In the genomic region with DNA sequence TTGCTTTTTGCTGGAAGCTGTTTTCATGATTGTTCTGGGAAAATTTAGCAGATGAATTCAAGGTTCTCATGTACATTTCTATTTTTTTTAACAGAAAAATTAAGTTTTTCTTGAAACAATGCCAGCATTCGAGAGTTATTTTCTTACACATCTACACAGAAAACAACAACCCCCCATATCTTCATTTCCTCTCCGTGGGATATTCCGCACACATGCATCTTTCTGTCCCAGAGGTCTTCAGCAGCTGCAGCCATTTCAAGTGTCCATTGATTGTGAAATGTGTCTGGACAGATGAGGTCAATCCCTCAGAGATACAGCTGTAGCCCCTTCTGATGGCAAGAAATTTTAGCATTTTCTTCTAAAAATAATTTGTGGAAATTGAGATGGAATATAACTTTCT, we compare ENCODE assay signal across 22 mouse cellular contexts.
DNase-seq lines count a peak whose midpoint lies in the region; TF ChIP-seq lines count a peak whose summit lies in the region.
"Had no signal": no experiment of that assay in that cellular context is flagged by ENCODE, and none has a peak within 500 bp of the region (broad histone marks: within the 10 kb centered on the region; RNA-seq: fewer than 3 reads in every experiment).

No protein-coding gene starts in this region.

- H3K9ac ChIP-seq in heart, adult 2 months (ENCODE audit: low read depth, low read length), result no peak overlapping the region
- H3K9ac ChIP-seq: embryonic facial prominence, embryonic 13.5 days; forebrain, embryonic 13.5 days; heart, embryonic 12.5 days; heart, embryonic 15.5 days; hindbrain, embryonic 12.5 days; hindbrain, embryonic 15.5 days had no signal

- intact Hi-C loops in gastrocnemius, adult 2 months (cut with DNase I), result no loop called here
- intact Hi-C loops in heart, adult 2 months (cut with DNase I), result no loop called here
- intact Hi-C loops in heart, postnatal 25 days (cut with DNase I), result no loop called here
- intact Hi-C loops in heart, postnatal 10 days (cut with DNase I), result no loop called here
- intact Hi-C loops in heart, postnatal 36 days (cut with DNase I), result no loop called here

- H3K27ac ChIP-seq in gastrocnemius, adult 2 months, result peak overlapping the region; percentile 28; the same call in 1 of the 2 replicates
- peak overlapping the region; percentile 52 for H3K27ac ChIP-seq in heart, adult 2 months
- H3K27ac ChIP-seq: embryonic facial prominence, embryonic 13.5 days; forebrain, embryonic 10.5 days; forebrain, embryonic 13.5 days; hindbrain, embryonic 12.5 days; hindbrain, embryonic 15.5 days had no signal

- WGBS in heart, adult 2 months, result 53% methylated on average over 3 of the region's 3 CpGs

- DNase-seq in gastrocnemius, adult 2 months, result no peak
- no peak for DNase-seq in gastrocnemius, adult 8-10 months (ENCODE audit: low spot score in 2 of 2)
- no peak for DNase-seq in heart, adult 2 months
- no peak for DNase-seq in heart, postnatal 25 days (ENCODE audit: low spot score)
- DNase-seq in heart, postnatal 10 days, result peak; percentile 23 to 30
- DNase-seq in heart, postnatal 36 days, result no peak
- peak; percentile 61 for DNase-seq in skeletal muscle tissue, adult 2 months (ENCODE audit: low read depth, low spot score)
- no peak for DNase-seq in thymus, postnatal 14 days
- DNase-seq: adrenal gland, adult 2 months; adrenal gland, postnatal 14 days; cerebellum, adult 11 months; cerebellum, adult 2 months; cerebellum, adult 9-11 months; cerebellum, postnatal 25 days; gastrocnemius, postnatal 10 days had no signal

- no peak overlapping the region for H3K4me3 ChIP-seq in gastrocnemius, adult 2 months
- no peak overlapping the region for H3K4me3 ChIP-seq in heart, adult 2 months
- H3K4me3 ChIP-seq: embryonic facial prominence, embryonic 13.5 days; forebrain, embryonic 10.5 days; forebrain, embryonic 13.5 days; heart, embryonic 12.5 days; heart, embryonic 15.5 days; hindbrain, embryonic 12.5 days; hindbrain, embryonic 15.5 days had no signal

- TF ChIP-seq CTCF in gastrocnemius, adult 2 months (IDR thresholded peaks at IDR 0.05), result no peak
- TF ChIP-seq CTCF in heart, adult 2 months (IDR thresholded peaks at IDR 0.05), result no peak

- H3K4me1 ChIP-seq in heart, adult 2 months (ENCODE audit: control insufficient read depth, insufficient read depth, low read length), result peaks cover 5% of the 10 kb centered on the region
- H3K4me1 ChIP-seq: forebrain, embryonic 10.5 days; forebrain, embryonic 13.5 days; hindbrain, embryonic 12.5 days; hindbrain, embryonic 15.5 days had no signal

- peaks cover 8% of the 10 kb centered on the region; the same call in 1 of the 2 replicates for H3K36me3 ChIP-seq in heart, adult 2 months (ENCODE audit: control insufficient read depth, insufficient read depth, low read length)
- H3K36me3 ChIP-seq: embryonic facial prominence, embryonic 13.5 days; forebrain, embryonic 10.5 days; heart, embryonic 12.5 days; heart, embryonic 15.5 days; hindbrain, embryonic 12.5 days; hindbrain, embryonic 15.5 days had no signal

- TF ChIP-seq POLR2A in heart, adult 2 months (IDR thresholded peaks at IDR 0.05; ENCODE audit: insufficient read depth, low read depth, low read length), result no peak

- TF ChIP-seq EP300 in heart, adult 2 months (IDR thresholded peaks at IDR 0.05; ENCODE audit: insufficient read depth, low read depth, low read length), result no peak

- no peaks in the 10 kb centered on the region for H3K27me3 ChIP-seq in heart, adult 2 months (ENCODE audit: control insufficient read depth, insufficient read depth, low read length)
- H3K27me3 ChIP-seq: embryonic facial prominence, embryonic 13.5 days; forebrain, embryonic 13.5 days; heart, embryonic 12.5 days; heart, embryonic 15.5 days; hindbrain, embryonic 12.5 days; hindbrain, embryonic 15.5 days had no signal

- no peaks in the 10 kb centered on the region for H3K79me2 ChIP-seq in heart, adult 2 months (replicated peaks; ENCODE audit: control insufficient read depth, insufficient read depth, low read length)

Comparison
In these comparisons a context has a peak if more than half of its experiments do, and no peak if none do; other contexts are left out.
1. DNase-seq: peak in heart, postnatal 10 days (2 of 2) and skeletal muscle tissue, adult 2 months (single experiment); none in gastrocnemius, adult 2 months (single experiment), gastrocnemius, adult 8-10 months (0 of 2), heart, adult 2 months (0 of 2), heart, postnatal 25 days (single experiment), heart, postnatal 36 days (0 of 2) and thymus, postnatal 14 days (single experiment).